Mouse (Mus musculus): ENCODE results near the gene Ccdc51. TPM values are rescaled to one million over a fixed set of nuclear protein-coding genes. Genes with fewer than 3 reads are reported as not detected.

Ccdc51 gene
- polyA plus RNA-seq (2015; fragmentation: Nextera tagmentation; extraction: Ambion mirVana): 12.1 and 12.7 TPM in 2 replicates

DNA sequence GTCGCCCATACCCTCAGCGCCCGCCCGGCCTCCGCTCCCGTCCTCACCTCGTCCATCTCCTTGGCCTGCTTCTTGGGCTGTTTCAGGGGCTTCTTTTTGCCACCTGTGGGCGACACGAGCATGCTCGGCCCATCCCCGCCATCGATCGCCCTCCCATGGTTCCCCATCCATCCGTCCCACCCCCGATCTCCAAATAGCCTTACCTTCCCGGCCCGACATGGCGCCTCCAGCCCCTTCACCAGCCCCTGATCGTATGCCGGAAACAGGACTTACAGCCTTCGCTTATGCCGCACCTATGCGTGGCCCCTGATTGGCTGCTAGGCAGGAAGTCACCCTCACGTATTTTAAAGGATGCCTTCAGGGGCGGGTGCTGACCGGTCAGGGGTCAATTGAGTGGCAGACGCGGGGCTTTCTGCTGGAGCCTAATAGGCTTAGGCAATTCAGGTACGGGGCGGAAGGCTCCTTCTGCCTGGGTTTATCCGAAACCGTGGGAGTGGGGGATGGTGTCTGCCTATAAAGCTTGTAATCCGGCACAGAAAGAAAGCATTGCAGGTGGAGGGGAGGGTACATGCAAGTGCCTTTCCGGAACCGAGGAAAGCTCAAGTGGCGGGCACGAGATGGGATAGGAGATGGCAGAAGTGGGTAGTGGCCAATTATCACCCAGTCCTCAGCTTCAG, at the start of gene Ccdc51, which contains the start of gene Tma7:
Ccdc51 (plus strand) TSS at position 370 of the 677 bp plus-strand sequence.
Tma7 (minus strand) TSS at position 464 of the 677 bp plus-strand sequence.
- peak within 1 kb of the TSS; percentile 63 for H3K4me3 ChIP-seq (ENCODE audit: low read depth, low read length)
- peaks cover 8% of the 10 kb centered on the region; the same call in 1 of the 2 replicates for H3K36me3 ChIP-seq (ENCODE audit: control insufficient read depth, insufficient read depth)
- peak within 1 kb of the TSS; percentile 63 for H3K9ac ChIP-seq (ENCODE audit: low read depth, low read length)
- peak within 1 kb of the TSS; percentile 70 for H3K4me2 ChIP-seq (replicated peaks; ENCODE audit: low read depth)
- TF ChIP-seq CTCF (IDR thresholded peaks at IDR 0.05; ENCODE audit: low read depth): no peak
- no peaks in the 10 kb centered on the region for H3K4me1 ChIP-seq (replicated peaks; ENCODE audit: control insufficient read depth, insufficient read depth, low read length)
- peak within 1 kb of the TSS; percentile 69 for H3K27ac ChIP-seq (ENCODE audit: low read depth, low read length)
- no peaks in the 10 kb centered on the region for H3K27me3 ChIP-seq (replicated peaks; ENCODE audit: control insufficient read depth, insufficient read depth, low read length)
- no peaks in the 10 kb centered on the region for H3K9me3 ChIP-seq (ENCODE audit: control insufficient read depth)
- ATAC-seq: peak; percentile 95
- under 1% methylated on average over 37 of the region's 37 CpGs for WGBS

- WGBS: 0% methylated on average over 39 of the region's 40 CpGs
- H3K9ac ChIP-seq (ENCODE audit: low read depth, low read length): peak within 1 kb of the TSS; percentile 81
- H3K27me3 ChIP-seq (replicated peaks; ENCODE audit: control insufficient read depth, insufficient read depth, low read length): no peaks in the 10 kb centered on the region
- ATAC-seq: peak; percentile 71
- peak within 1 kb of the TSS; percentile 84 for H3K4me2 ChIP-seq (replicated peaks; ENCODE audit: low read depth)
- H3K36me3 ChIP-seq (ENCODE audit: control insufficient read depth, insufficient read depth): no peaks in the 10 kb centered on the region
- H3K9me3 ChIP-seq (ENCODE audit: control insufficient read depth): no peaks in the 10 kb centered on the region
- TF ChIP-seq CTCF (IDR thresholded peaks at IDR 0.05; ENCODE audit: low read depth): no peak
- peak within 1 kb of the TSS; percentile 76 for H3K4me3 ChIP-seq (ENCODE audit: low read depth, low read length)
- peaks cover 5% of the 10 kb centered on the region; the same call in 1 of the 2 replicates for H3K4me1 ChIP-seq (replicated peaks; ENCODE audit: control insufficient read depth, insufficient read depth, low read length)
- peak within 1 kb of the TSS; percentile 83 for H3K27ac ChIP-seq (ENCODE audit: low read depth, low read length)
Measured at GRCm38 (mm10) chr9:109038086-109038895, 44.0 kb upstream of the Ccdc51 start, which contains the start of gene Shisa5. Shisa5 (plus strand) TSS chr9:109038565.

DNA sequence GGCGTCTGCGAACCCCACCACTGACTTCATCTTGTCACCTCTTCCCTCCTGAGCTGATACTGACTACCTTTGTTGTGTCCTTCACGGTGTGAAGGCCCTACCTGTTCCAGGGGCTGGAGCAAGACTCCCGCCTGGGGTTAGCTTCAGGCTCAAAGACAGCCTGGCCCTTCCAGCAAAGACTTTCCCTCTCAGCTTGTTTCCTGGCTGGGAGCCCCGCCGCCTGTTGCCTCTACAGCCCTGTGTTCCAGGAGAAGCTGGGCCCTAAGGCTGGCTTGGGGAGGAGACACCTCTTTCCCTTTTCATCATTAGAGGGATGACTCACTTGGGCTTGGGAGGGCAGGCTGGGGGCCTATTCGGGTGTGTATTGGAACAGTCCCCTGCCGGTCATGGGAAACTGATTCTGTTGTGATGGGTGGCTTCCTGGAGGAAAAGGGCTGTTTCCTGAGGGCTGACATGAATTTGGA, 43.4 kb upstream of the Ccdc51 start:
- no peaks in the 10 kb centered on the region for H3K27me3 ChIP-seq (replicated peaks; ENCODE audit: control insufficient read depth, insufficient read depth, low read length)
- no peak for TF ChIP-seq CTCF (IDR thresholded peaks at IDR 0.05; ENCODE audit: low read depth)
- WGBS: 13% methylated on average over 8 of the region's 8 CpGs
- H3K4me3 ChIP-seq (ENCODE audit: low read depth, low read length): peak overlapping the region; percentile 76
- no peaks in the 10 kb centered on the region for H3K9me3 ChIP-seq (ENCODE audit: control insufficient read depth)
- peaks cover 5% of the 10 kb centered on the region; the same call in 1 of the 2 replicates for H3K4me1 ChIP-seq (replicated peaks; ENCODE audit: control insufficient read depth, insufficient read depth, low read length)
- H3K36me3 ChIP-seq (ENCODE audit: control insufficient read depth, insufficient read depth): no peaks in the 10 kb centered on the region
- peak overlapping the region; percentile 83 for H3K27ac ChIP-seq (ENCODE audit: low read depth, low read length)
- peak overlapping the region; percentile 81 for H3K9ac ChIP-seq (ENCODE audit: low read depth, low read length)
- ATAC-seq: peak; percentile 14
- peak overlapping the region; percentile 84 for H3K4me2 ChIP-seq (replicated peaks; ENCODE audit: low read depth)

DNA sequence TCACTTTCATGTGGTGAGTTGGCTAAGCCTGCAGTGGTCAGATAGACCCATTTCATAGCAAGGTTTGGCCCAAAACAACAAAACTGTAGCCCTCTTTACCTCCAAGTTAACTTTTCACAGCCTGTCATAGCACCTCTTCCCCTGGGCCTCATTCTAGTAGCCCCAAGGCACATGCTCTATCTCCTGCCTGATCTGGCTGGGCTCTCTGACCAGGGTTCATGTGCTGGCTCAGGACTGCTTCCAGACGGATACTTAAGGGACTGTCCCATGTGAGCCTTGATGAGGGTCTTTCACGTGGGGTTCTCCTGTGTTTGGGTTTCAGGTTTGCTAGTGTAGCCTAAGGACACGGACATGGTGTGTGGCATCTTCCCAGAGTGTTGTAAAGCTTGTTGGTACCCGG, 42.6 kb upstream of the Ccdc51 start:
- H3K9ac ChIP-seq (ENCODE audit: low read depth, low read length): no peak overlapping the region
- H3K4me3 ChIP-seq (ENCODE audit: low read depth, low read length): peak overlapping the region; percentile 76; the same call in 1 of the 2 replicates
- no peaks in the 10 kb centered on the region; the same call in 1 of the 2 replicates for H3K36me3 ChIP-seq (ENCODE audit: control insufficient read depth, insufficient read depth)
- peaks cover 5% of the 10 kb centered on the region; the same call in 1 of the 2 replicates for H3K4me1 ChIP-seq (replicated peaks; ENCODE audit: control insufficient read depth, insufficient read depth, low read length)
- WGBS: 62% methylated on average over 4 of the region's 4 CpGs
- H3K27ac ChIP-seq (ENCODE audit: low read depth, low read length): peak overlapping the region; percentile 88
- peak overlapping the region; percentile 84 for H3K4me2 ChIP-seq (replicated peaks; ENCODE audit: low read depth)
- ATAC-seq: no peak
- no peak for TF ChIP-seq CTCF (IDR thresholded peaks at IDR 0.05; ENCODE audit: low read depth)
- H3K9me3 ChIP-seq (ENCODE audit: control insufficient read depth): no peaks in the 10 kb centered on the region
- no peaks in the 10 kb centered on the region for H3K27me3 ChIP-seq (replicated peaks; ENCODE audit: control insufficient read depth, insufficient read depth, low read length)

GRCm38 (mm10) chr9:109040216-109040615, 42.1 kb upstream of the Ccdc51 start:
- Histone ChIP-seq H3K36me3 (ENCODE audit: control insufficient read depth, insufficient read depth) (no peaks in the 10 kb centered on the region; the same call in 1 of the 2 replicates), H3K27me3 (replicated peaks; ENCODE audit: control insufficient read depth, insufficient read depth, low read length) (no peaks in the 10 kb centered on the region), H3K4me3 (ENCODE audit: low read depth, low read length) (peak overlapping the region; percentile 76; the same call in 1 of the 2 replicates), H3K4me1 (replicated peaks; ENCODE audit: control insufficient read depth, insufficient read depth, low read length) (peaks cover 5% of the 10 kb centered on the region; the same call in 1 of the 2 replicates), H3K9ac (ENCODE audit: low read depth, low read length) (0 out of 2 replicates have a peak overlapping the region, but pooled peaks have one; percentile 34), H3K4me2 (replicated peaks; ENCODE audit: low read depth) (peak overlapping the region; percentile 84), H3K9me3 (ENCODE audit: control insufficient read depth) (no peaks in the 10 kb centered on the region), H3K27ac (ENCODE audit: low read depth, low read length) (peak overlapping the region; percentile 88)
- 46% methylated on average over 8 of the region's 8 CpGs for WGBS
- ATAC-seq: no peak
- TF ChIP-seq CTCF (IDR thresholded peaks at IDR 0.05; ENCODE audit: low read depth): no peak

Measured in intestine, postnatal 0 days (tissue).